Comparison of ENCODE assay signal across 1 mouse cellular context in genomic region chr11:102879558-102879957, GRCm38 (mm10).
TF ChIP-seq lines count a peak whose summit lies in the region.

No protein-coding gene starts in this region.

TF ChIP-seq in CH12.LX, 34 proteins besides CTCF, POLR2A, EP300 and RAD21:
- TF ChIP-seq USF2 (conservative IDR thresholded peaks at IDR 0.05; ENCODE audit: low read depth, low read length) (no peak), MYC (IDR thresholded peaks at IDR 0.05; ENCODE audit: low read depth, low read length) (peak; percentile 79; the same call in 1 of the 2 replicates), JUN (IDR thresholded peaks at IDR 0.05; ENCODE audit: insufficient read depth, low read depth, low read length) (0 out of 2 replicates have a peak, but pooled peaks have one; percentile 13), MAFK (IDR thresholded peaks at IDR 0.05; ENCODE audit: insufficient replicate concordance, low read length) (no peak), SIN3A (IDR thresholded peaks at IDR 0.05; ENCODE audit: low read length) (0 out of 2 replicates have a peak, but pooled peaks have one; percentile 26), POLR2AphosphoS2 (IDR thresholded peaks at IDR 0.05; ENCODE audit: low read depth, low read length) (no peak), ZMIZ1 (IDR thresholded peaks at IDR 0.05; ENCODE audit: low read depth, low read length) (no peak), KAT2A (IDR thresholded peaks at IDR 0.05; ENCODE audit: insufficient replicate concordance, low read length) (no peak), BHLHE40 (IDR thresholded peaks at IDR 0.05; ENCODE audit: low read depth, low read length) (peak; percentile 95), MAX (IDR thresholded peaks at IDR 0.05; ENCODE audit: low read length) (peak; percentile 67; the same call in 1 of the 2 replicates), ETS1 (conservative IDR thresholded peaks at IDR 0.05; ENCODE audit: low read depth, low read length) (0 out of 2 replicates have a peak, but pooled peaks have one; percentile 14), IRF4 (IDR thresholded peaks at IDR 0.05; ENCODE audit: low read depth, low read length) (peak; percentile 69), NELFE (IDR thresholded peaks at IDR 0.05; ENCODE audit: low read depth, low read length) (no peak; the same call in 1 of the 2 replicates), HCFC1 (IDR thresholded peaks at IDR 0.05; ENCODE audit: low read depth, low read length) (no peak), MXI1 (IDR thresholded peaks at IDR 0.05; ENCODE audit: low read depth, low read length) (peak; percentile 58; the same call in 1 of the 2 replicates), ELF1 (IDR thresholded peaks at IDR 0.05; ENCODE audit: low read depth, low read length) (no peak), JUND (conservative IDR thresholded peaks at IDR 0.05; ENCODE audit: low read depth, low read length) (peak; percentile 74), SMC3 (IDR thresholded peaks at IDR 0.05; ENCODE audit: low read depth, low read length) (no peak), RCOR1 (conservative IDR thresholded peaks at IDR 0.05; ENCODE audit: low read depth, low read length) (no peak), ZKSCAN1 (IDR thresholded peaks at IDR 0.05; ENCODE audit: borderline replicate concordance, low read depth, low read length) (no peak), ZNF384 (IDR thresholded peaks at IDR 0.05; ENCODE audit: low read depth, low read length) (no peak), PAX5 (IDR thresholded peaks at IDR 0.05; ENCODE audit: low read length) (no peak), E2F4 (IDR thresholded peaks at IDR 0.05; ENCODE audit: insufficient replicate concordance, low read depth, low read length) (no peak), TCF12 (IDR thresholded peaks at IDR 0.05; ENCODE audit: low read depth, low read length) (no peak)
